Mouse (Mus musculus) intestine, postnatal 0 days (tissue): ENCODE measurements around the gene Tmem88. TPM values are rescaled to one million over a fixed set of nuclear protein-coding genes. Genes with fewer than 3 reads are reported as not detected.

ENCODE experiments used
- ATAC-seq: fragments of 200-750 bp; cut with Nextera tagmentation; 2 replicates; pipeline ENCODE4 v1.8.0; 2017; ENCODE audit warnings: mild to moderate bottlenecking, moderate TSS enrichment, moderate library complexity
- H3K27ac ChIP-seq: fragments of 300-500 bp; sonication (generic); 2 replicates; pipeline ENCODE4 v1.5.1; 2014; ENCODE audit warnings: mild to moderate bottlenecking, low read depth, low read length, moderate library complexity
- H3K27me3 ChIP-seq: fragments of 300-500 bp; sonication (generic); replicated peaks from 2 replicates; pipeline ENCODE4 v1.6.1; 2014; ENCODE audit warnings: low read length, mixed read lengths; ENCODE audit not compliant: control insufficient read depth, insufficient read depth
- H3K36me3 ChIP-seq: fragments of 300-500 bp; sonication (generic); 2 replicates; pipeline ENCODE4 v1.6.1; 2014; ENCODE audit warnings: mild to moderate bottlenecking, moderate library complexity; ENCODE audit not compliant: control insufficient read depth, insufficient read depth
- H3K4me1 ChIP-seq: fragments of 300-500 bp; sonication (generic); replicated peaks from 2 replicates; pipeline ENCODE4 v1.6.1; 2014; ENCODE audit warnings: antibody characterized with exemption, low read length, mixed read lengths; ENCODE audit not compliant: control insufficient read depth, insufficient read depth
- H3K4me2 ChIP-seq: fragments of 300-500 bp; sonication (generic); replicated peaks from 2 replicates; pipeline ENCODE4 v1.6.1; 2014; ENCODE audit warnings: low read depth, mild to moderate bottlenecking, moderate library complexity
- H3K4me3 ChIP-seq: fragments of 300-500 bp; sonication (generic); 2 replicates; pipeline ENCODE4 v1.5.1; 2014; ENCODE audit warnings: low read depth, low read length
- H3K9ac ChIP-seq: fragments of 300-500 bp; sonication (generic); 2 replicates; pipeline ENCODE4 v1.6.1; 2014; ENCODE audit warnings: mild to moderate bottlenecking, low read depth, low read length
- H3K9me3 ChIP-seq: fragments of 300-500 bp; sonication (generic); 2 replicates; pipeline ENCODE4 v1.6.1; 2016; ENCODE audit warnings: mixed run types; ENCODE audit not compliant: control insufficient read depth
- CTCF ChIP-seq: sonication (generic); IDR thresholded peaks from 2 replicates; pipeline ENCODE4 v1.5.1; 2016; ENCODE audit warnings: low read depth, mild to moderate bottlenecking, control low read depth, antibody characterized with exemption, moderate library complexity
- whole genome bisulfite sequencing: fragments of 180-500 bp; shearing (Covaris S2); extraction: QIAGEN DNeasy Blood & Tissue Kit; methylation state at CpG from one replicate; pipeline ENCODE4 v1.1.7; 2014; 5-methylcytosine and 5-hydroxymethylcytosine counted together
- polyA plus RNA-seq: library from polyadenylated mRNA; unstranded; fragments of >200 nt; fragmentation: Nextera tagmentation; extraction: Ambion mirVana; gene quantifications from 2 replicates; pipeline ENCODE4 v1.2.1, GENCODE M21; 2015

Tmem88 gene
- polyA plus RNA-seq, 1 experiment from 2014 or later = 24.9 TPM

GRCm38 (mm10) chr11:69389531-69390399 is 8.3 kb downstream of the Tmem88 start:
- Histone ChIP-seq H3K36me3 (no peaks in the 10 kb centered on the region), H3K9ac (no peak overlapping the region), H3K27me3 (no peaks in the 10 kb centered on the region), H3K4me2 (0 out of 2 replicates have a peak overlapping the region, but pooled peaks have one; percentile 25), H3K9me3 (no peaks in the 10 kb centered on the region), H3K4me1 (no peaks in the 10 kb centered on the region), H3K27ac (no peak overlapping the region), H3K4me3 (no peak overlapping the region)
- no peak for TF ChIP-seq CTCF
- WGBS = 57% methylated on average over 14 of the region's 14 CpGs
- no peak for ATAC-seq

GRCm38 (mm10) chr11:69388680-69389079 is 9.4 kb downstream of the Tmem88 start:
- no peaks in the 10 kb centered on the region for H3K9me3 ChIP-seq
- no peaks in the 10 kb centered on the region for H3K4me1 ChIP-seq
- no peak overlapping the region for H3K9ac ChIP-seq
- no peak for ATAC-seq
- H3K4me3 ChIP-seq = no peak overlapping the region
- H3K27ac ChIP-seq = no peak overlapping the region
- no peak overlapping the region for H3K4me2 ChIP-seq
- no peaks in the 10 kb centered on the region for H3K27me3 ChIP-seq
- 97% methylated on average over 4 of the region's 4 CpGs for WGBS
- no peaks in the 10 kb centered on the region for H3K36me3 ChIP-seq
- TF ChIP-seq CTCF = peak; percentile 25; the same call in 1 of the 2 replicates

GRCm38 (mm10) chr11:69386758-69387157 is 11.3 kb downstream of the Tmem88 start:
- 67% methylated on average over 7 of the region's 7 CpGs for WGBS
- Histone ChIP-seq H3K4me1 (no peaks in the 10 kb centered on the region), H3K27ac (no peak overlapping the region), H3K4me2 (no peak overlapping the region), H3K9ac (no peak overlapping the region), H3K27me3 (no peaks in the 10 kb centered on the region), H3K36me3 (no peaks in the 10 kb centered on the region), H3K9me3 (no peaks in the 10 kb centered on the region), H3K4me3 (no peak overlapping the region)
- peak; percentile 45 for TF ChIP-seq CTCF
- ATAC-seq = no peak

GRCm38 (mm10) chr11:69384979-69385378 is 13.1 kb downstream of the Tmem88 start:
- ATAC-seq = peak; percentile 75
- Histone ChIP-seq H3K9me3 (no peaks in the 10 kb centered on the region), H3K9ac (no peak overlapping the region), H3K36me3 (no peaks in the 10 kb centered on the region), H3K4me2 (no peak overlapping the region), H3K4me1 (no peaks in the 10 kb centered on the region), H3K27me3 (no peaks in the 10 kb centered on the region), H3K4me3 (no peak overlapping the region), H3K27ac (peak overlapping the region; percentile 75)
- no peak for TF ChIP-seq CTCF
- 51% methylated on average over 6 of the region's 6 CpGs for WGBS

GRCm38 (mm10) chr11:69382478-69383105 is 15.4 kb downstream of the Tmem88 start:
- ATAC-seq = no peak
- H3K27me3 ChIP-seq = no peaks in the 10 kb centered on the region
- H3K9me3 ChIP-seq = no peaks in the 10 kb centered on the region
- H3K36me3 ChIP-seq = no peaks in the 10 kb centered on the region
- no peak overlapping the region for H3K4me2 ChIP-seq
- no peak overlapping the region for H3K9ac ChIP-seq
- no peaks in the 10 kb centered on the region for H3K4me1 ChIP-seq
- no peak overlapping the region for H3K27ac ChIP-seq
- TF ChIP-seq CTCF = no peak
- 74% methylated on average over 10 of the region's 10 CpGs for WGBS
- H3K4me3 ChIP-seq = no peak overlapping the region

- H3K4me1 ChIP-seq = 0 out of 2 replicates have a peak, but pooled peaks cover 2% of the 10 kb centered on the region
- no peak overlapping the region for H3K4me3 ChIP-seq
- no peaks in the 10 kb centered on the region for H3K9me3 ChIP-seq
- H3K4me2 ChIP-seq = no peak overlapping the region
- H3K9ac ChIP-seq = no peak overlapping the region
- no peaks in the 10 kb centered on the region for H3K27me3 ChIP-seq
- no peak overlapping the region for H3K27ac ChIP-seq
- no peaks in the 10 kb centered on the region for H3K36me3 ChIP-seq
- 80% methylated on average over 6 of the region's 6 CpGs for WGBS
- ATAC-seq = no peak
- no peak for TF ChIP-seq CTCF
Observed at GRCm38 (mm10) chr11:69381356-69381755, 16.7 kb downstream of the Tmem88 start.
